15 mouse cellular contexts compared by ENCODE assay signal in the genomic region with DNA sequence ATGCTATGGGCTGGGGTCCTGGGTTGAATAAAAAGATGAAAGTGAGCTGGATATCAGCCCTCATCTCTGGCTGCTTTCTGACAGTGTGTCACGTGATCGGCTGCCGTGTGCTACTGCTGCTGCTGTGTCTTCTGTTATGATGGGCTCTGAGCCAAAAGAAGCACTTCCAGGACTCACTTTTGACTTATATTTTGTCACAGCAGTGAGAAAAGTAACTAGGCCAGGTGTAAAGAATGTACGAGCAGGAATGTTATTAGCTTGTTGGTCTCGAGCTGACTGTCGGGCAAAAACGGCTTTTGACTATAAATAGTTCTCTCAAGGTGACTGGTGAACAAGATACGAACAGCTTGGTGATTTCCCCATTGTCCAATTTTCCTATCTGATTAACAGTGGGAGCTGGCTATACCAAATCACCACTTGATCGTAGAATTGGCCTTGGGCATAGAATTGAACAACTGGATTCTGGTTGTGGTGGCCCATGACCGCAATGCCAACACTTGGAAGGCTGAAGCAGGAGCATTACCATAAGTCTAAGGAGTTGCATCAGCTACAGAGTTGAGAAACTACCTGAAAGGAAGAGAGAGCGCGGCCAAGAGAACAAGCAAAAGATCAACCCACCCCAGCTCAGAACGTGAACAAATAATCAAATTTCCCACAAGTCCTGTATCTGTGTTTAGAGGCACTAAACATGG.
"Had no signal": no experiment of that assay in that cellular context is flagged by ENCODE, and none has a peak within 500 bp of the region (broad histone marks: within the 10 kb centered on the region; RNA-seq: fewer than 3 reads in every experiment).

No protein-coding gene starts in this region.

- DNase-seq: kidney, postnatal 36 days; layer of hippocampus, postnatal 36 days; liver, embryonic 13.5 days; lung, adult 2 months; lung, postnatal 14 days; lung, postnatal 4 days; right cerebral cortex, postnatal 25 days; thymus, adult 18-20 months; thymus, postnatal 36 days had no signal

- H3K4me3 ChIP-seq: left cerebral cortex, adult 2 months; liver, embryonic 13.5 days; midbrain, embryonic 12.5 days; midbrain, embryonic 15.5 days; neural tube, embryonic 12.5 days; neural tube, embryonic 15.5 days had no signal

- H3K9ac ChIP-seq: liver, embryonic 13.5 days; midbrain, embryonic 12.5 days; midbrain, embryonic 15.5 days; neural tube, embryonic 12.5 days; neural tube, embryonic 15.5 days had no signal

- ATAC-seq: midbrain, embryonic 15.5 days had no signal

- H3K36me3 ChIP-seq: liver, embryonic 13.5 days; midbrain, embryonic 12.5 days; midbrain, embryonic 15.5 days; neural tube, embryonic 12.5 days; neural tube, embryonic 15.5 days had no signal

- H3K4me2 ChIP-seq: liver, embryonic 13.5 days; midbrain, embryonic 12.5 days; midbrain, embryonic 15.5 days; neural tube, embryonic 12.5 days; neural tube, embryonic 15.5 days had no signal

- H3K9me3 ChIP-seq: liver, embryonic 13.5 days; midbrain, embryonic 12.5 days; midbrain, embryonic 15.5 days; neural tube, embryonic 12.5 days; neural tube, embryonic 15.5 days had no signal

- H3K4me1 ChIP-seq: liver, embryonic 13.5 days; midbrain, embryonic 12.5 days; midbrain, embryonic 15.5 days; neural tube, embryonic 12.5 days; neural tube, embryonic 15.5 days had no signal

- H3K27ac ChIP-seq: kidney, postnatal 0 days; left cerebral cortex, adult 2 months; liver, embryonic 13.5 days; midbrain, embryonic 12.5 days; midbrain, embryonic 15.5 days; neural tube, embryonic 12.5 days; neural tube, embryonic 15.5 days had no signal

- H3K27me3 ChIP-seq: liver, embryonic 13.5 days; midbrain, embryonic 12.5 days; midbrain, embryonic 15.5 days; neural tube, embryonic 12.5 days; neural tube, embryonic 15.5 days had no signal
